Mouse (Mus musculus) intestine, embryonic 15.5 days (tissue): ENCODE results near the gene Reep3. TPM values are rescaled to one million over a fixed set of nuclear protein-coding genes. Genes with fewer than 3 reads are reported as not detected.
"Not testable (repeated sequence)": the region's sequence is repeated elsewhere in the genome, so short reads cannot be mapped to it uniquely, and the experiment has no call there.

Experiments used
- ATAC-seq: fragments of 200-750 bp; cut with Nextera tagmentation; 2 replicates; pipeline ENCODE4 v1.8.0; 2017; ENCODE audit warnings: moderate TSS enrichment, moderate library complexity
- H3K27ac ChIP-seq: fragments of 300-500 bp; sonication (generic); 2 replicates; pipeline ENCODE4 v1.5.1; 2015; ENCODE audit warnings: mild to moderate bottlenecking, inconsistent platforms
- H3K27me3 ChIP-seq: fragments of 300-500 bp; sonication (generic); replicated peaks from 2 replicates; pipeline ENCODE4 v1.6.1; 2015; ENCODE audit warnings: inconsistent platforms
- H3K36me3 ChIP-seq: fragments of 300-500 bp; sonication (generic); 2 replicates; pipeline ENCODE4 v1.6.1; 2015; ENCODE audit warnings: inconsistent platforms
- H3K4me1 ChIP-seq: fragments of 300-500 bp; sonication (generic); replicated peaks from 2 replicates; pipeline ENCODE4 v1.6.1; 2015; ENCODE audit warnings: inconsistent platforms
- H3K4me2 ChIP-seq: fragments of 300-500 bp; sonication (generic); replicated peaks from 2 replicates; pipeline ENCODE4 v1.6.1; 2015; ENCODE audit warnings: mild to moderate bottlenecking, inconsistent platforms
- H3K4me3 ChIP-seq: fragments of 300-500 bp; sonication (generic); replicated peaks from 2 replicates; pipeline ENCODE4 v1.5.1; 2015; ENCODE audit warnings: inconsistent platforms
- H3K9ac ChIP-seq: fragments of 300-500 bp; sonication (generic); 2 replicates; pipeline ENCODE4 v1.6.1; 2015; ENCODE audit warnings: inconsistent platforms
- H3K9me3 ChIP-seq: fragments of 300-500 bp; sonication (generic); 2 replicates; pipeline ENCODE4 v1.6.1; 2016; ENCODE audit warnings: inconsistent platforms
- WGBS: fragments of 180-500 bp; shearing (Covaris S2); methylation state at CpG from one replicate; pipeline ENCODE4 v1.1.7; 2015; 5-methylcytosine and 5-hydroxymethylcytosine counted together
- polyA plus RNA-seq: library from polyadenylated mRNA; unstranded; fragments of >200 nt; fragmentation: Nextera tagmentation; extraction: Ambion mirVana; gene quantifications from 2 replicates; pipeline ENCODE4 v1.2.1, GENCODE M21; 2015

The Reep3 gene
- polyA plus RNA-seq, 1 experiment from 2014 or later, result 41.5 TPM

DNA sequence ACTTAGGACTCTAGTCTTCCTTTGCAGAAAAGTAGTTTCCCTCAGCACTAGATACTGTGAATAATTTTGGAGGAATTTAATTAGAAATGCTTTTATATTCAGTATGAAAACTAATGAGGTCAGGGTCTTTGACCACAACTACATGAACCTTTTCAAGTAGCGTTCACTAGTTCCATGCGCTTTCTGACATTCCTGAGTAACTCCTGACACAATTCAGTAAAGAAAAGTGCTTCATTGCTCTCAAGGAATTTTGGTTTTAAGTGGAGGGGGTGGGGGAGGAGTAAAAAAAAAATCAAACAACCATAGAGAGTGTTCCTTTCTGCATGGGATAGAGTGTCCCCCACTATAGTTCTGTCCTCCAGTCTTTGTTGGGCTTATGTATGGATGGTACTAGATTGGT is 23.9 kb upstream of the Reep3 start:
- WGBS, result 85% methylated on average over 2 of the region's 2 CpGs
- no peak for ATAC-seq
- H3K9me3 ChIP-seq, result no peaks in the 10 kb centered on the region
- no peaks in the 10 kb centered on the region for H3K27me3 ChIP-seq
- H3K4me2 ChIP-seq, result no peak overlapping the region
- H3K9ac ChIP-seq, result no peak overlapping the region
- H3K36me3 ChIP-seq, result no peaks in the 10 kb centered on the region
- H3K4me1 ChIP-seq, result peaks cover 13% of the 10 kb centered on the region
- H3K27ac ChIP-seq, result no peak overlapping the region
- no peak overlapping the region for H3K4me3 ChIP-seq

DNA sequence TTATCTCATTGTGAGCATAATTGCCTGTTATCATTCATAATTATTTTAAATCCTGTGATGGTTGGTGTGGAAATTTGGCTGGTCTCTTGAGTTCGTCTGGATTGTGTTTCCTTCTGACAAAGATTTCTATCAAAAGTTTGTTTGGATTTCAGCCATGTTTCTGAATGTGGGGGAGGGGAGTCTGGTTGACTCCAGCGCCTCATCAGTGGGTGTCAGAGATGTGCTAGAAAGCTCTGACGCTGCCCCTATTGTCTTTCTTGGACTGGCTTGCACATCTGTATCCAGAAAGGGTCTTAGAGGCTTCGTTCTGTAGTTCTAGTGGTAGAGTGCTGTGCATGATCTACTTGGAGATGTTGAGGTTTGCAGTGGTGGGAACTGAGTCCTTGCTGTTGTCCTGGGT is 23.4 kb upstream of the Reep3 start:
- 56% methylated on average over 4 of the region's 4 CpGs for WGBS
- Histone ChIP-seq H3K9ac (no peak overlapping the region), H3K27ac (no peak overlapping the region), H3K9me3 (no peaks in the 10 kb centered on the region), H3K4me2 (no peak overlapping the region), H3K4me3 (no peak overlapping the region), H3K27me3 (no peaks in the 10 kb centered on the region), H3K36me3 (no peaks in the 10 kb centered on the region), H3K4me1 (peaks cover 17% of the 10 kb centered on the region)
- ATAC-seq, result no peak

DNA sequence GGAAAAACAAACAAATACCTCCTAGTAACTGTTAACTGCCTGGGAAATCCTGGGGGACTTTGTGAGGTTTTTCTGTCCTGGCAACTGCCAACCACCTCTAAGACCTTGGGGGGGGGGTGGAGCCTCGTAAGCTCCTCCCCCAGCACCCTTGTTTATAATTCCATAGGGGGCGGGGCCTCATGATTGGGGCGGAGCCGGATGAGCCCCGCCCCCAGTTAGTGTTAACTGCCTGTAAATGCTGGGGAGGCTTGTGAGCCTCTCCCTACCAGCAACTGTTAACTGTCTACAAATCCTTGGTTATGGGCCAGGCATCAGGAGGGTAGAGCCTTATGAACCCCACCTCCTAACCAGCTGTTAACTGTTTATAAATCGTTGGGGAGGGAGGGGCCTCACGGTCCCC is 22.5 kb upstream of the Reep3 start:
- Histone ChIP-seq H3K36me3 (no peaks in the 10 kb centered on the region), H3K4me2 (no peak overlapping the region), H3K9ac (no peak overlapping the region), H3K27me3 (no peaks in the 10 kb centered on the region), H3K27ac (no peak overlapping the region), H3K4me3 (no peak overlapping the region), H3K9me3 (no peaks in the 10 kb centered on the region), H3K4me1 (peaks cover 22% of the 10 kb centered on the region)
- 54% methylated on average over 7 of the region's 7 CpGs for WGBS
- peak; percentile 46 for ATAC-seq

DNA sequence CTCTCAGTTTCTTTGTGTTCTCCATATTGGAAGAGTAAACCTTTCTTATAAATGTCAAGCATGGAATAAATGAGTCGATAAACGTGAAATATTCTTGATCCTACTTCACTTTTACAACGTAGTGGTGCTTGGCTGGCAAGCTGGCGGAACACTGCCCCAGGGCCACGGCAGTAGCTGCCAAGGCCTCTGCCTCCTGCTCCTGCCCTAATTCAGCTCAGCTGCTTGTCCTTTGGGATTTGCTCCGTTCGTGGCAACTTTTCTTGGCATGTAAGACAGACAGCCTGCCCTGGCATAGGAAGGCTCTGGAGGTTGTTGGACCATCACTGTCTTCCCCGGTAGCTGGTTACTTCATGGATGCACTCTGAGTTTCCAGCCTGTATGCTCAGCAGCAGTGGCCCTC is 19.5 kb upstream of the Reep3 start:
- peaks cover 25% of the 10 kb centered on the region for H3K4me1 ChIP-seq
- no peaks in the 10 kb centered on the region for H3K9me3 ChIP-seq
- H3K4me2 ChIP-seq, result no peak overlapping the region
- no peak overlapping the region for H3K4me3 ChIP-seq
- 66% methylated on average over 8 of the region's 8 CpGs for WGBS
- no peak overlapping the region for H3K9ac ChIP-seq
- H3K36me3 ChIP-seq, result no peaks in the 10 kb centered on the region
- no peaks in the 10 kb centered on the region for H3K27me3 ChIP-seq
- peak overlapping the region; percentile 49; the same call in 1 of the 2 replicates for H3K27ac ChIP-seq
- no peak for ATAC-seq

DNA sequence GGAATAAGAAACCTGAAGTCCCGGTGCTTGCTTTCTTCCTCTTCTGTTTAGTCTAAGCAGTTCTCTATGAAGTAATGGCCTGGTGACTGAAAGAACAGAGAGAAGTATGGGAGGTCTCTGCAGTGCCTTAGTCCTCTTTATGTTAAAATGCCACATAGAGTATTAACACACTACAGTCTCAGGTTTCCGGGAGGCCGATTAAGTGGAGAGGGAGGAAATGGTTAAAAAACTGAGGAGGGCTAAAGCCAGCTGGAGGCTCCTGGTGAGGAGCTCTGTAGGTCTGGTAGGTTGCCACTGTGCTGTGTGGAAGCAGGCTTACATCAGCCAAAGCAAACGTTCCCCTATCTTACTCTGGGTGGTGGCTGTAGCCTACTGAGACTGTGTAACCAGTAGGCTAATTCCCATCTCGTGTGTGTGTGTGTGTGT is 18.9 kb upstream of the Reep3 start:
- 12% methylated on average over 5 of the region's 5 CpGs for WGBS

DNA sequence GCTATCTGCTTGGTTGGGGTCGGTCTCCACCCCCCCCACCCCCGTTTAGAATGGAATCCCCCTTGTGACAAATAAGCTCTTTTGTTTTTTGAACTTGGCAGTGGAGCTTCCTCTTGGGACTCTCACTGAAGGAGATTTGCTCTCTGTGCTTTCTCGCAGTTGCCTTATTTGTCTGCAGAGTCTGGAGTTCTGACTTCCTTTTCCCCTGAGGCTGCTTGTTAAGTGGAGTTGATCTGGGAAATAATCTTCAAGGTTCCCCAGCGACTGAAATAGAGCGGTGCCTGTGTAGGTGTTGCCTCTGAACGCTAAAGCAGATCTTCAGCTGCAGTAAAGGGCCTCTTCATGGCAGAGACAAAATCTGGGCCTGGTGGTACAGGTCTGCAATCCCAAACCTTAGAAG is 18.4 kb upstream of the Reep3 start:
- 15% methylated on average over 6 of the region's 6 CpGs for WGBS
- ATAC-seq, result no peak; the same call in 1 of the 2 replicates
- no peaks in the 10 kb centered on the region for H3K9me3 ChIP-seq
- H3K36me3 ChIP-seq, result no peaks in the 10 kb centered on the region
- H3K4me1 ChIP-seq, result peaks cover 22% of the 10 kb centered on the region
- no peaks in the 10 kb centered on the region for H3K27me3 ChIP-seq
- no peak overlapping the region for H3K4me3 ChIP-seq
- peak overlapping the region; percentile 66 for H3K27ac ChIP-seq
- H3K9ac ChIP-seq, result no peak overlapping the region
- H3K4me2 ChIP-seq, result peak overlapping the region; percentile 5; the same call in 1 of the 2 replicates

More for the DNA sequence above, 18.9 kb upstream of the Reep3 start:
- 0 out of 2 replicates have a peak overlapping the region, but pooled peaks have one; percentile 5 for H3K4me2 ChIP-seq
- H3K27ac ChIP-seq, result peak overlapping the region; percentile 66
- H3K4me3 ChIP-seq, result no peak overlapping the region
- no peaks in the 10 kb centered on the region for H3K36me3 ChIP-seq
- H3K4me1 ChIP-seq, result peaks cover 25% of the 10 kb centered on the region
- H3K9me3 ChIP-seq, result no peaks in the 10 kb centered on the region
- peak; percentile 48; the same call in 1 of the 2 replicates for ATAC-seq
- no peaks in the 10 kb centered on the region for H3K27me3 ChIP-seq
- H3K9ac ChIP-seq, result no peak overlapping the region

DNA sequence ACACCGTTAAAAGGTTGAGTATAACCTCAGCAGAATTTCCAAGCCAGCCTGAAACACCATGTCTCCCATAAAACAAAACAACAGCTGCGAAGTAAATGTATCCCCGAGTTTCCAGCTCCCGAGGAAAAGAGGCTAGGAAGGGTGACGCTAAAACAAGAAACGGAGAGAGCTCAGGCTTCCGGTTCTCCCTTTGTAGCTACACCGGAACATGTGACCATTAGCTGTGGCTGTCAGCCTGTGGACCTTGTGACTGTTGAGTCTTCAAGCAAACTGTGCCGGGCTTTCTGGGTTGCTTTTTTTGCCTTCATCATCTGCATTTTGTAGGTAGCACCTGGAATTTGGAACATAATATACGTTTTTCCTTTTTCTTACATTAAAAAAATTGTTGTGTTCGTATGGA is 17.1 kb upstream of the Reep3 start:
- no peak overlapping the region for H3K27ac ChIP-seq
- H3K4me1 ChIP-seq, result peaks cover 21% of the 10 kb centered on the region
- H3K4me2 ChIP-seq, result no peak overlapping the region
- no peaks in the 10 kb centered on the region for H3K9me3 ChIP-seq
- no peak overlapping the region for H3K9ac ChIP-seq
- no peak overlapping the region for H3K4me3 ChIP-seq
- 88% methylated on average over 11 of the region's 11 CpGs for WGBS
- no peaks in the 10 kb centered on the region for H3K27me3 ChIP-seq
- no peak for ATAC-seq
- no peaks in the 10 kb centered on the region for H3K36me3 ChIP-seq

DNA sequence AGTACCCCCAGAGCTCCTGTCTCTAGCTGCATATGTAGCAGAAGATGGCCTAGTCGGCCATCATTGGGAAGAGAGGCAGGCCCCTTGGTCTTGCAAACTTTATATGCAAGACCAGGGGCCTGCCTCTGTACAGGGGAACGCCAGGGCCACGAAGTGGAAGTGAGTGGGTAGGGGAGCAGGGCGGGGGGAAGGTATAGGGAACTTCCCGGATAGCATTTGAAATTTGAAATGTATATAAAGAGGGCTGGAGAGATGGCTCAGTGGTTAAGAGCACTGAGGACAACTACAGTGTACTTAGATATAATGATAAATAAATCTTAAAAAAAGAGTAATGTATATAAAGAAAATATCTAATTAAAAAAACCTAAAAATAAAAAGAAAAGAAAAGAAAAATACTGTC is 16.2 kb upstream of the Reep3 start:
- not testable (repeated sequence) for H3K4me3 ChIP-seq, H3K9me3 ChIP-seq, H3K36me3 ChIP-seq, H3K27ac ChIP-seq, H3K27me3 ChIP-seq, H3K4me2 ChIP-seq, H3K9ac ChIP-seq, ATAC-seq
- 76% methylated on average over 5 of the region's 5 CpGs for WGBS
- H3K4me1 ChIP-seq, result peaks cover 19% of the 10 kb centered on the region

DNA sequence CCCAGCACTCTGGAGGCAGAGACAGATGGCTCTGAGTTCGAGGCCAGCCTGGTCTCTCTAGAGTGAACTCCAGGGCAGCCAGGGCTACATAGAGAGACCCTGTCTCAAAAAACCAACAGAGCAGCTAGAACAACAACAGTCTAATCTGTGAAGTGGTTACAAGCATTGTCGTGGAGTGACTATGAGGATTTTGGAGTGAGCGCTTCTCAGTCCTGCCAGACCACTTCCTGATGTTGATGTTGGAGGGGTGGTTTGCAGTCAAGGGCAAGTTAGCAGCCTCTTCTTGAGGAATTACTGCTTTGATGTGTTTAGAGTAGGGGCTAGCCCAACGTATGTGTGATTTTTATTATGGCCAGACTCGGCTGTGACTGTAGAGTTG is 15.0 kb upstream of the Reep3 start:
- H3K36me3 ChIP-seq, result no peaks in the 10 kb centered on the region
- H3K9ac ChIP-seq, result no peak overlapping the region
- no peaks in the 10 kb centered on the region for H3K27me3 ChIP-seq
- 53% methylated on average over 5 of the region's 5 CpGs for WGBS
- H3K4me3 ChIP-seq, result no peak overlapping the region
- no peak for ATAC-seq
- no peaks in the 10 kb centered on the region for H3K9me3 ChIP-seq
- H3K4me1 ChIP-seq, result peaks cover 23% of the 10 kb centered on the region
- H3K4me2 ChIP-seq, result no peak overlapping the region
- no peak overlapping the region for H3K27ac ChIP-seq

DNA sequence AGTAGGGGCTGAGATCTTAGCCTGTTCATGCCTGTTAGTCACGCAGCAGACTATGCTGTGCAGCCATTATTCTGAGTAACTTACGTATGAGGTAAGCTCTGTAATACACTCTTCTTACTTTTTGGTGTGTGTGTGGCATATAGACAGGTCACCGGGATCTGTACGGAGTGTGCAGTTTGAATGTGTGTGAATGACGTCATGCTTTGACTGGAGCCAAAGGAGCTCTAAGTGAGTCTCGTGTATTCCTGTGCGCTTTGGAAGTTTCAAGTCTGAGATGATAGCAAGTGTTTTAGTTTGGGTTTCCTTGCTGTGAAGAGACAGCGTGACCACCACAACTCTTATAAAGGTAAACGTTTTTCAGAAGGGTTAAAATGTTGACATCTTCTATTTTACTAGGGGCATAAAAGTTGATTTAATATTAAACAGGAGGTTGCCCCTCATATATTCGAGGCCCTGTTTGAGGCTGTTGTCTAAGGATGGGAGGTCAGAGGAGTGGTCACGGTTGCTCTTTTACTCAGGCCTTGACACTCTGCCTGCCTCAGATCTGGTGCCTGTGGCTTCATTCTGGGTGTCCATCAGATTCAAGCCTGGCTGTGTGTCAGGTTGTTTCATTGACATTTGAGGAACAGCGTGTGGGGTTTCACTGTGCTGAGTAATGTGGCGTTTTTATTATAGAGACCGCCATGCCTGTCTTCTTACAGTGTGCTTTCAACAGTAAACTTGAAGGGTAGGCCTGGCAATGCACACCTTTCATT is 14.5 kb upstream of the Reep3 start:
- Histone ChIP-seq H3K27me3 (no peaks in the 10 kb centered on the region), H3K36me3 (no peaks in the 10 kb centered on the region), H3K4me1 (peaks cover 29% of the 10 kb centered on the region), H3K9ac (no peak overlapping the region), H3K27ac (no peak overlapping the region), H3K4me3 (no peak overlapping the region), H3K4me2 (no peak overlapping the region), H3K9me3 (no peaks in the 10 kb centered on the region)
- 67% methylated on average over 14 of the region's 14 CpGs for WGBS
- ATAC-seq, result no peak

DNA sequence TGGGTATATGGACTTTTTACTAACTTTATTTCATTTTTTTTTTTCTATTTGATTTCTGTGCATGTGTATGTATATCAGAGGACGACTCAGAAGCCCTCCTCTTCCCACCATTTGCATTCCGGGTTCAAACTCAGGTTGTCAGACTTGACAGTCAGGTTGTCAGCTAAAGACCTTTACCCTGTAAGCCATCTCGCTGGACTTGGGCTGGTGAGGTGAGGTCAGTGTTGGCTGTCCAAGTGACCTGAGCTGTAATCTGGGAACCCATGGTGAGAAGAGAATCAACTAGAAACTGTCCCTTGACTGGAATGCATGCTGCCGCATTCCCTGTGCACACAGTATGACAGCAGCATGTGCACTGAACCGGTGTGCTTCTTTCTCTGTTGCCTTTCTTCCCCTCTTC is 12.9 kb upstream of the Reep3 start:
- H3K27me3 ChIP-seq, result no peaks in the 10 kb centered on the region
- 71% methylated on average over 5 of the region's 5 CpGs for WGBS
- H3K4me2 ChIP-seq, result no peak overlapping the region
- H3K36me3 ChIP-seq, result no peaks in the 10 kb centered on the region
- H3K4me1 ChIP-seq, result peaks cover 31% of the 10 kb centered on the region
- H3K27ac ChIP-seq, result no peak overlapping the region
- no peaks in the 10 kb centered on the region for H3K9me3 ChIP-seq
- no peak for ATAC-seq
- H3K9ac ChIP-seq, result no peak overlapping the region
- no peak overlapping the region for H3K4me3 ChIP-seq

DNA sequence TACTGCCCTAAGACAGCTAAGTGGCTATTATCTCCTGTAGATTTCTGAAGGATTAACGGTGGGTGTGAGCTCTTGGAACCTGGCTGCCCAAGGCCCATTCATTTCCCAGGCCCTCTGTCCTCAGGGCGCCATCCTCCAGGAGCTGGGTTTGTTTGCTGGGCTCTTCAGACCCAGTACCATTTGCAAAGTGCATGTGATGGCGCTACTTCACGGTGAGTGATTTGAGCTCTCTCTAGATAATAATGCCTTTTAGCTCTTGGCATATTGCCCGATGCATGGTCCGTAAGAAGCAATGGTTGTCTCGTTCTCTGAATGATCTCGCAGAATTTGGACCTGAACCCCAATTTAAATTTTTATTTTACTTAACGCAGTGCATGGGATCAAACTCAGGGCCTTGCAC is 11.4 kb upstream of the Reep3 start:
- WGBS, result 67% methylated on average over 9 of the region's 9 CpGs
- Histone ChIP-seq H3K9ac (no peak overlapping the region), H3K27ac (no peak overlapping the region), H3K4me1 (peaks cover 46% of the 10 kb centered on the region), H3K9me3 (no peaks in the 10 kb centered on the region), H3K27me3 (no peaks in the 10 kb centered on the region), H3K4me2 (no peak overlapping the region), H3K4me3 (no peak overlapping the region), H3K36me3 (no peaks in the 10 kb centered on the region)
- peak; percentile 12; the same call in 1 of the 2 replicates for ATAC-seq
